In genomic region chr16:44140186-44140787, GRCm38 (mm10) we compare ENCODE assay signal across 7 mouse cellular contexts. TPM values are rescaled to one million over a fixed set of nuclear protein-coding genes. Genes with fewer than 3 reads are reported as not detected.
DNase-seq lines count a peak whose midpoint lies in the region; ATAC-seq lines count a peak whose summit lies in the region.

No protein-coding gene starts in this region.

- peaks cover 8% of the 10 kb centered on the region; the same call in 1 of the 2 replicates for H3K4me1 ChIP-seq in intestine, embryonic 16.5 days (ENCODE audit: control insufficient read depth, insufficient read depth, low read length)
- H3K4me1 ChIP-seq in limb, embryonic 10.5 days: peaks cover 20% of the 10 kb centered on the region
- H3K4me1 ChIP-seq in midbrain, embryonic 13.5 days (replicated peaks): peaks cover 35% of the 10 kb centered on the region

- peak; percentile 84 for DNase-seq in adrenal gland, adult 8-10 months
- peak; percentile 51 for DNase-seq in embryo, embryonic 11.5 days (ENCODE audit: low read depth, low spot score)
- DNase-seq in gastrocnemius, postnatal 36 days: peak; percentile 70 to 77
- DNase-seq in limb, embryonic 10.5 days (ENCODE audit: low spot score): peak; percentile 76
- DNase-seq in spleen, adult 12 weeks (ENCODE audit: low spot score): peak; percentile 58

- peak overlapping the region; percentile 95 for H3K4me3 ChIP-seq in intestine, embryonic 16.5 days (ENCODE audit: low read length)
- H3K4me3 ChIP-seq in limb, embryonic 10.5 days: peak overlapping the region; percentile 94
- peak overlapping the region; percentile 93 for H3K4me3 ChIP-seq in midbrain, embryonic 13.5 days (replicated peaks)

- H3K9ac ChIP-seq in intestine, embryonic 16.5 days (ENCODE audit: low read depth, low read length): peak overlapping the region; percentile 92
- peak overlapping the region; percentile 91 for H3K9ac ChIP-seq in midbrain, embryonic 13.5 days (replicated peaks)

- H3K9me3 ChIP-seq in intestine, embryonic 16.5 days (ENCODE audit: control insufficient read depth, low read length): no peaks in the 10 kb centered on the region
- H3K9me3 ChIP-seq in limb, embryonic 10.5 days (replicated peaks): no peaks in the 10 kb centered on the region
- H3K9me3 ChIP-seq in midbrain, embryonic 13.5 days: no peaks in the 10 kb centered on the region

- intact Hi-C loops in gastrocnemius, postnatal 36 days (cut with DNase I): loop anchor here (2.0 kb wide), 2 partner anchors 33 to 99 kb away; partner anchors contain the start of gene Usf3

- H3K4me2 ChIP-seq in intestine, embryonic 16.5 days (ENCODE audit: low read depth, low read length): peak overlapping the region; percentile 34
- peak overlapping the region; percentile 72 for H3K4me2 ChIP-seq in midbrain, embryonic 13.5 days (replicated peaks)

- no peaks in the 10 kb centered on the region for H3K36me3 ChIP-seq in intestine, embryonic 16.5 days (ENCODE audit: control insufficient read depth, insufficient read depth, low read length)
- H3K36me3 ChIP-seq in limb, embryonic 10.5 days: 0 out of 2 replicates have a peak, but pooled peaks cover 6% of the 10 kb centered on the region
- no peaks in the 10 kb centered on the region for H3K36me3 ChIP-seq in midbrain, embryonic 13.5 days

- peak; percentile 59 for ATAC-seq in intestine, embryonic 16.5 days
- peak; percentile 60 for ATAC-seq in midbrain, embryonic 13.5 days

- under 1% methylated on average over 42 of the region's 44 CpGs for WGBS in intestine, embryonic 16.5 days
- WGBS in limb, embryonic 10.5 days: under 1% methylated on average over 43 of the region's 44 CpGs
- under 1% methylated on average over 44 of the region's 44 CpGs for WGBS in midbrain, embryonic 13.5 days

- H3K27me3 ChIP-seq in intestine, embryonic 16.5 days (replicated peaks; ENCODE audit: control insufficient read depth, insufficient read depth, low read length): no peaks in the 10 kb centered on the region
- H3K27me3 ChIP-seq in limb, embryonic 10.5 days (ENCODE audit: low read depth, poor library complexity, severe bottlenecking): no peaks in the 10 kb centered on the region
- H3K27me3 ChIP-seq in midbrain, embryonic 13.5 days: no peaks in the 10 kb centered on the region

- H3K27ac ChIP-seq in intestine, embryonic 16.5 days (ENCODE audit: low read length): peak overlapping the region; percentile 98
- H3K27ac ChIP-seq in limb, embryonic 10.5 days: peak overlapping the region; percentile 95
- H3K27ac ChIP-seq in midbrain, embryonic 13.5 days: peak overlapping the region; percentile 97

RNA-seq across cellular contexts. Expression of gene Naa50, which starts 0.7 kb away (rescaled TPM):
- total RNA-seq in adrenal gland, adult 8-10 months (2022): 10 to 100 TPM; 65.8 to 77.7 (median 68.0) TPM
- total RNA-seq in gastrocnemius, postnatal 36 days (2021): 100 to 1,000 TPM; 161 to 167 TPM
- polyA plus RNA-seq in intestine, embryonic 16.5 days (2015; fragmentation: Nextera tagmentation; extraction: Ambion mirVana): 76.3 and 82.6 TPM in 2 replicates
- polyA plus RNA-seq in limb, embryonic 10.5 days (2016; fragmentation: Nextera tagmentation; extraction: Ambion mirVana): 138 and 141 TPM in 2 replicates
- 71.2 and 74.9 TPM in 2 replicates for polyA plus RNA-seq in midbrain, embryonic 13.5 days (2015; fragmentation: Nextera tagmentation; extraction: Ambion mirVana)

RNA-seq across cellular contexts. Expression of gene Atp6v1a, which starts 0.8 kb away (rescaled TPM):
- 100 to 1,000 TPM; 144 to 168 (median 155) TPM for total RNA-seq in adrenal gland, adult 8-10 months (2022)
- 10 to 100 TPM; 20.5 to 21.6 TPM for total RNA-seq in gastrocnemius, postnatal 36 days (2021)
- polyA plus RNA-seq in intestine, embryonic 16.5 days (2015; fragmentation: Nextera tagmentation; extraction: Ambion mirVana): 73.0 and 85.2 TPM in 2 replicates
- 32.6 and 34.4 TPM in 2 replicates for polyA plus RNA-seq in limb, embryonic 10.5 days (2016; fragmentation: Nextera tagmentation; extraction: Ambion mirVana)
- 84.8 and 88.7 TPM in 2 replicates for polyA plus RNA-seq in midbrain, embryonic 13.5 days (2015; fragmentation: Nextera tagmentation; extraction: Ambion mirVana)

RNA-seq across cellular contexts. Expression of gene Usf3, which starts 32.8 kb away (rescaled TPM):
- total RNA-seq in adrenal gland, adult 8-10 months (2022): 10 to 100 TPM; 24.1 to 24.9 (median 24.6) TPM
- 10 to 100 TPM; 33.2 to 35.6 TPM for total RNA-seq in gastrocnemius, postnatal 36 days (2021)
- 2.0 and 2.3 TPM in 2 replicates for polyA plus RNA-seq in intestine, embryonic 16.5 days (2015; fragmentation: Nextera tagmentation; extraction: Ambion mirVana)
- 3.2 and 4.2 TPM in 2 replicates for polyA plus RNA-seq in limb, embryonic 10.5 days (2016; fragmentation: Nextera tagmentation; extraction: Ambion mirVana)
- 2.7 and 3.4 TPM in 2 replicates for polyA plus RNA-seq in midbrain, embryonic 13.5 days (2015; fragmentation: Nextera tagmentation; extraction: Ambion mirVana)

Comparison
In these comparisons a context has a peak if more than half of its experiments do, and no peak if none do; other contexts are left out.
1. Peak in every context shown above with its lines: DNase-seq, ATAC-seq, H3K4me3 ChIP-seq and H3K27ac ChIP-seq.